Mouse (Mus musculus): ENCODE data around the gene Prl7b1.

The Prl7b1 gene

DNA sequence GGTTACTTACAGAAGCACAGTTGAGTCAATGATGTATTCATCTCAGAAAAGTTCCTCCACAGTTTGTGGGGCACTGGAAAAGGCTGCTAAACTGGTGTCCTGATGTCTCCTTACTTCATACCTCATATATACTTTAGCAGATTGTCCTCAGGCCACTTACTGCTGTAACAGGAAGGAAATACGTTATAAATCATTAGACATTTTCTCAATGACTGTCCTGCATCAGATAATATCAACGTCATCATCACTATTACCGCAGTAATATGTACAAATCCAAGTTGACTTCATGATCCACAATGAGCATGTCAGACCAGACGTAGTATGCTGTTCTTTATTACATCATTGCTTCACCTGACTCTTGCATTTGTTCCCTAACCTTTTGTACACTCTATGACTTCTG, at the start of gene Prl7b1:
TSS of gene Prl7b1 (minus strand) at position 101 of the 400 bp plus-strand sequence.
- no peak for DNase-seq

DNA sequence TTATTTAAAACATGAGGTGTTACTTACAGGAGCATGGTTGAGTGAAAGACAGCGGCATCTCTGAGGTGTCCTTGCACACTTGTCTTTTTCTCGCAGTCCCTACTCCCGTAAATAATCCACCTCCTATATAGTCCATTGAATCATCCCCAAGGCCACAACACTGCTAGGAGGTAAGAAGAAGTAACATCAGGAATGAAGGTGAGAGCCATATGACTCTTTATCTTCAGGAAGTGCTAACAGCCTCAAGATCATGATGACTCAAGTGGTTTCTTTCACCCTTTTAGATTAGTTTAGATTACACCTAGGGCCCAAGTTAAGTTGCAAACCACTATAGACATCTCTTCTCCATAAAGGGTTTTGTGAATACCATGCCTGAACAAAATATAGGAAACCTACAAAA, 32.0 kb upstream of the Prl7b1 start, which contains the start of gene Prl7a1:
TSS of gene Prl7a1 (minus strand) at position 101 of the 400 bp plus-strand sequence.
- DNase-seq = no peak

DNA sequence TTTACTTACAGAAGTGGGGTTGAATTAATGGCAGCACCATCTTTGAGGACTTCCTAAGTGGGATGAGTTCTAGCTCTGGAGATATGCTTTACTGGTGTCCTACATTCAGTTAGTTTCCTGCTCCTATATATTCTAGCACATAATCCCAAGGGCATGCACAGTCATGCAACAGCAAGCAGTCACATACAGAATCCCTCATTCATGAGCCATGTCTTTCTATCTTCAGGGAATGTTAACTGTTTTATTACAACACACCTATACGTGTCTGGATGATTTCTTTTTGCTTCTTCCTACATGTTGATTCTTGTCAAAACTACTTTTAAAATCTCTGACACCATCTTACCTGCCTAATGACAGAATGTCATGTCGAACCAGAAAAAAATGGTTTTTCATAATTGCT, 28.3 kb downstream of the Prl7b1 start, which contains the start of gene Prl8a1:
TSS of gene Prl8a1 (minus strand) at position 101 of the 400 bp plus-strand sequence.
- no peak for DNase-seq

DNA sequence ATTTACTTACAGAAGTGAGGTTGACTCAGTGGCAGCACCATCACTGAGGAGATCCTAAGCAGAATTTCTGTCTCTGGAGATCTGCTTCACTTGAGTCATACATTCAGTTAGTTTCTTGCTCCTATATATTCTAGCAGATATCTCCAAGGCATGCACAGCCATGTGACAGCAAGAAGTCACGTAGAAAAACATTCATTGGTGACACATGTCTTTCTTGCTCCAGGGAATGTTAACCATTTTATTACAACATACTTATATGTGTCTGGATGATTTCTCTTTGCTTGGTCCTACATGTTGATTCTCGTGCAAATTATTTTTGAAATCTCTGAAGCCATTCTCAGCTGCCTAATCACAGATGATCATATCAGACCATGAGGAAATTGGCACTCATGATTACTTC, 45.9 kb downstream of the Prl7b1 start, which contains the start of gene Prl8a9:
TSS of gene Prl8a9 (minus strand) at position 101 of the 400 bp plus-strand sequence.
- no peak for DNase-seq

DNA sequence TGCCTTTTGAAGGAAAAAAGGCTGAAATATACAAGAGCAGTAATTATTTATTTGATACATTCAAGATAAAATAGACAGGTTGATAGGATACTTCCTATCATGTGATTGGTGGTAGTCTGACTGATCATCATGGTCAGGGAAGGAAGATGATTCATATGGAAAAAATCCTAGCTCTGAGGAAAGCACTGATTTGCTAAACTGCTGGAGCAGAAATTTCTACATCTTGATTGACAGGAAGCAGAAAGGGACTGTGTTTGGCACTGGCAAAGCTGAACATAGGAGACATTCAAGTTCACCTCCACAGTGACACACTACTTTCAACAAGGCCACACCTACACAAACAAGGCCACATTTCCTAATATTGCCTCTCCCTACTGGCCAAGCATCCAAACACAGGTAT, 57.0 kb downstream of the Prl7b1 start:
- no peak for DNase-seq
